Mouse (Mus musculus) heart, postnatal 0 days (tissue): ENCODE measurements around the gene Farp1.
A peak's percentile ranks its signal among the peaks of the same experiment; 100 is the strongest.

Experiments
- CTCF ChIP-seq: IDR thresholded peaks from 2 replicates; pipeline ENCODE4 v1.5.1; 2016; ENCODE audit warnings: antibody characterized with exemption, control low read depth, low read depth
- EP300 ChIP-seq: IDR thresholded peaks from 2 replicates; pipeline ENCODE4 v1.6.1; 2016; ENCODE audit warnings: antibody characterized with exemption, low read depth

DNA sequence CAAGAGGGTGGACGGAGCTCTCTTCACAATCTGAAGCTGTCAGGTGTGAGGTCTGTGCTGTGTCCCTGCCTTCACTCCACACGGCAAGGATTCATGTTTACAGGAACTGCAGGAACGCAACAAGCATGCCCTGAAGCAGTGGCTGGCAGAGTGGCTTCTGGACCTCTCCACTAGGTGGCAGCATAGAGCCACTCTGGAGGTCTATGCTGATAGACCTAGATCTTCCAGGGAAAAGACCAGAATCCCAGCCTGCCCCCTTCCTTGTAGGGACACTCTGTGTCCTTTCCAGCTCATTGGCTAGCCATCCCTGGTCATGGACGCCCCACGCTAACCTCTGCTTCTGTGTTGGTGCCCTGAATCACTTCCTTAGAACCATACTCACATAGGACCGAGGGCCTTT is 244.1 kb downstream of the Farp1 start:
- TF ChIP-seq CTCF (peak; percentile 99), EP300 (no peak)
